Mouse (Mus musculus) myocyte (in vitro differentiated cells): ENCODE measurements around the gene Gcm2.

Experiments
- E2F4 ChIP-seq: IDR thresholded peaks from one replicate; pipeline ENCODE4 v1.6.1; 2011; ENCODE audit warnings: mild to moderate bottlenecking, control low read depth, moderate library complexity; ENCODE audit not compliant: insufficient read depth
- MYOD1 ChIP-seq, 3 experiments: IDR thresholded peaks; one replicate each; pipeline ENCODE4 v1.6.1; 2011; ENCODE audit warnings: control low read depth in 2 of 3, low read depth in 2 of 3, mild to moderate bottlenecking in 2 of 3, moderate library complexity in 1 of 3; ENCODE audit not compliant: insufficient read length in 2 of 3, control insufficient read depth in 1 of 3
- POLR2A ChIP-seq: IDR thresholded peaks from one replicate; pipeline ENCODE4 v1.6.1; 2011; ENCODE audit warnings: low read depth, mild to moderate bottlenecking, control low read depth, moderate library complexity; ENCODE audit not compliant: insufficient read length
- POLR2AphosphoS2 ChIP-seq: IDR thresholded peaks from one replicate; pipeline ENCODE4 v1.6.1; 2011; ENCODE audit warnings: low read depth, control low read depth; ENCODE audit not compliant: insufficient read length
- REST ChIP-seq: IDR thresholded peaks from one replicate; pipeline ENCODE4 v1.6.1; 2011; ENCODE audit warnings: mild to moderate bottlenecking, control low read depth, moderate library complexity; ENCODE audit not compliant: insufficient read depth, insufficient read length
- TCF12 ChIP-seq: IDR thresholded peaks from one replicate; pipeline ENCODE4 v1.6.1; 2011; ENCODE audit warnings: mild to moderate bottlenecking, control low read depth; ENCODE audit not compliant: poor library complexity, insufficient read depth, severe bottlenecking

DNA sequence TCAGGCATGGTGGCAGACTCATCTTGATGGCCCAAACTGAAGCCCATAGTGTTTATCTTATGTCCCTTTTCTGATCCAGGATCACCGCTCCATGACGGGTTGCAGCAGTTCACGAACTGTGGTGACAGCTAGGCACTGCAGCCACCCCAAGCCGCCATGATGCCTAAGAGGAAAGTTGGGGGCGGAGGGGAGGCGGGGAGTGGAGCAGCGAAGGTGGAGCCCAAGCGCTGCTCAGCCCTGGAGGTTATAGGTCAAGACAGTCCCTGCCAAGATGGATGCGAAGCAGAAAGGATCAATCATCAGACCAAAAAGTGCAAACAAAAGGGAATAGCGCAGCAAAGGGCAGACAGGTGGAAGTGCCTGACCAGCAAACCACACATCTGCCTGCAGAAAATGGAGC lies 19.6 kb downstream of the Gcm2 start:
- TF ChIP-seq REST (no peak), POLR2AphosphoS2 (no peak), POLR2A (no peak), TCF12 (no peak), MYOD1 (IDR thresholded peaks at IDR 0.05; ENCODE audit: control insufficient read depth in 1 of 3, insufficient read length in 2 of 3, low read depth in 2 of 3) (no peak), E2F4 (no peak)
